Mouse (Mus musculus): ENCODE results near the gene Clca4a. TPM values are rescaled to one million over a fixed set of nuclear protein-coding genes. Genes with fewer than 3 reads are reported as not detected.

Clca4a gene
- polyA plus RNA-seq (2014; fragmentation: Illumina TruSeq; extraction: RNeasy Lipid Tissue Mini Kit (QIAGEN cat#74804); ENCODE audit: low read depth, low replicate concordance) = not detected

GRCm38 (mm10) chr3:144974945-144975344, at the start of gene Clca4a:
Clca4a (minus strand) TSS chr3:144975045.

GRCm38 (mm10) chr3:144932335-144932734, 42.5 kb downstream of the Clca4a start, which contains the start of gene Clca4b:
Clca4b (minus strand) TSS chr3:144932529.

Other genes with a start within 250 kb of the Clca4a start
- 1.3 TPM for gene Clca3a1, start 214.1 kb downstream of the Clca4a start, polyA plus RNA-seq (2014; fragmentation: Illumina TruSeq; extraction: RNeasy Lipid Tissue Mini Kit (QIAGEN cat#74804); ENCODE audit: low read depth, low replicate concordance)
- gene Clca3a2, start 155.6 kb downstream of the Clca4a start, polyA plus RNA-seq (2014; fragmentation: Illumina TruSeq; extraction: RNeasy Lipid Tissue Mini Kit (QIAGEN cat#74804); ENCODE audit: low read depth, low replicate concordance) = 0.65 TPM
- not detected for gene Clca3b, start 125.7 kb downstream of the Clca4a start, polyA plus RNA-seq (2014; fragmentation: Illumina TruSeq; extraction: RNeasy Lipid Tissue Mini Kit (QIAGEN cat#74804); ENCODE audit: low read depth, low replicate concordance)
- not detected for gene Clca4b, start 42.5 kb downstream of the Clca4a start, polyA plus RNA-seq (2014; fragmentation: Illumina TruSeq; extraction: RNeasy Lipid Tissue Mini Kit (QIAGEN cat#74804); ENCODE audit: low read depth, low replicate concordance)
- gene Clca1, start 57.7 kb upstream of the Clca4a start, polyA plus RNA-seq (2014; fragmentation: Illumina TruSeq; extraction: RNeasy Lipid Tissue Mini Kit (QIAGEN cat#74804); ENCODE audit: low read depth, low replicate concordance) = not detected
- not detected for gene Clca2, start 124.4 kb upstream of the Clca4a start, polyA plus RNA-seq (2014; fragmentation: Illumina TruSeq; extraction: RNeasy Lipid Tissue Mini Kit (QIAGEN cat#74804); ENCODE audit: low read depth, low replicate concordance)
- gene Odf2l, start 143.5 kb upstream of the Clca4a start, polyA plus RNA-seq (2014; fragmentation: Illumina TruSeq; extraction: RNeasy Lipid Tissue Mini Kit (QIAGEN cat#74804); ENCODE audit: low read depth, low replicate concordance) = 13.9 TPM